In genomic region chr5:144491308-144491707, GRCm38 (mm10) we compare ENCODE assay signal across 14 mouse cellular contexts. TPM values are rescaled to one million over a fixed set of nuclear protein-coding genes. Genes with fewer than 3 reads are reported as not detected.
DNase-seq lines count a peak whose midpoint lies in the region; ATAC-seq and TF ChIP-seq lines count a peak whose summit lies in the region.
"Had no signal": no experiment of that assay in that cellular context is flagged by ENCODE, and none has a peak within 500 bp of the region (broad histone marks: within the 10 kb centered on the region; RNA-seq: fewer than 3 reads in every experiment).

No protein-coding gene starts in this region.

- H3K36me3 ChIP-seq in heart, postnatal 0 days (replicated peaks; ENCODE audit: control insufficient read depth, insufficient read depth, low read length): no peaks in the 10 kb centered on the region
- H3K36me3 ChIP-seq: embryonic facial prominence, embryonic 15.5 days; neural tube, embryonic 13.5 days had no signal

- H3K9me3 ChIP-seq in heart, postnatal 0 days (replicated peaks; ENCODE audit: control insufficient read depth, low read length): no peaks in the 10 kb centered on the region
- H3K9me3 ChIP-seq: embryonic facial prominence, embryonic 15.5 days; neural tube, embryonic 13.5 days had no signal

- 10% methylated on average over 6 of the region's 6 CpGs for whole genome bisulfite sequencing in heart, postnatal 0 days

- intact Hi-C loops in gastrocnemius, adult 2 months (cut with DNase I): no loop called here

- H3K27me3 ChIP-seq in heart, postnatal 0 days (ENCODE audit: control insufficient read depth, insufficient read depth, low read length): no peaks in the 10 kb centered on the region
- H3K27me3 ChIP-seq: embryonic facial prominence, embryonic 15.5 days; neural tube, embryonic 13.5 days had no signal

- H3K4me2 ChIP-seq in heart, postnatal 0 days (ENCODE audit: low read depth, low read length): no peak overlapping the region
- H3K4me2 ChIP-seq: embryonic facial prominence, embryonic 15.5 days; neural tube, embryonic 13.5 days had no signal

- H3K4me3 ChIP-seq in heart, postnatal 0 days (ENCODE audit: low read depth, low read length): no peak overlapping the region
- no peak overlapping the region for H3K4me3 ChIP-seq in gastrocnemius, adult 2 months
- H3K4me3 ChIP-seq: embryonic facial prominence, embryonic 15.5 days; heart, adult 2 months; neural tube, embryonic 13.5 days had no signal

- H3K4me1 ChIP-seq in heart, postnatal 0 days (ENCODE audit: control insufficient read depth, insufficient read depth): no peaks in the 10 kb centered on the region
- H3K4me1 ChIP-seq: embryonic facial prominence, embryonic 15.5 days; neural tube, embryonic 13.5 days had no signal

- peak; percentile 7 for DNase-seq in heart, postnatal 0 days (ENCODE audit: low spot score)
- DNase-seq in heart, adult 11 months: no peak
- peak; percentile 8 for DNase-seq in lung, postnatal 10 days
- no peak for DNase-seq in lung, postnatal 25 days (ENCODE audit: low spot score)
- DNase-seq in adrenal gland, postnatal 14 days: peak; percentile 33
- no peak for DNase-seq in neural tube, embryonic 10.5 days (ENCODE audit: extremely low spot score, low spot score)
- DNase-seq in gastrocnemius, adult 2 months: no peak
- DNase-seq: cerebellum, adult 11-12 months; heart, adult 2 months; left cerebral cortex, postnatal 4 days had no signal

- TF ChIP-seq EP300 in heart, postnatal 0 days (IDR thresholded peaks at IDR 0.05; ENCODE audit: low read depth): no peak

- no peak overlapping the region for H3K9ac ChIP-seq in heart, postnatal 0 days (replicated peaks; ENCODE audit: low read depth, low read length)
- H3K9ac ChIP-seq: embryonic facial prominence, embryonic 15.5 days; neural tube, embryonic 13.5 days had no signal

- no peak for TF ChIP-seq CTCF in heart, postnatal 0 days (IDR thresholded peaks at IDR 0.05; ENCODE audit: low read depth)
- no peak for TF ChIP-seq CTCF in gastrocnemius, adult 2 months (IDR thresholded peaks at IDR 0.05)

- no peak overlapping the region for H3K27ac ChIP-seq in heart, postnatal 0 days (ENCODE audit: low read depth)
- no peak overlapping the region for H3K27ac ChIP-seq in gastrocnemius, adult 2 months
- H3K27ac ChIP-seq: embryonic facial prominence, embryonic 15.5 days; heart, adult 2 months; neural tube, embryonic 13.5 days had no signal

- no peak for ATAC-seq in heart, postnatal 0 days (ENCODE audit: insufficient read depth, low read depth)
- 0 out of 2 replicates have a peak, but pooled peaks have one; percentile 44 for ATAC-seq in megakaryocyte progenitor cell, adult 5-6 weeks (replicated peaks; ENCODE audit: poor library complexity)
- ATAC-seq: intestine, embryonic 16.5 days had no signal

RNA-seq across cellular contexts. Expression of gene Nptx2, which starts 54.4 kb away (rescaled TPM):
- 0.04 TPM in 1 of 2 replicates, not detected in the other for total RNA-seq in heart, postnatal 0 days (2014; rRNA removed; ENCODE audit: low replicate concordance)
- 0.04 TPM in 1 of 2 replicates, not detected in the other for polyA plus RNA-seq in heart, postnatal 0 days (2015; fragmentation: Nextera tagmentation; extraction: Ambion mirVana)
- 0.96 and 1.7 TPM in 2 replicates for total RNA-seq in adrenal gland, postnatal 14 days (2021)
- not detected in 2 replicates for total RNA-seq in megakaryocyte progenitor cell, adult 5-6 weeks (2015)
- total RNA-seq in megakaryocyte progenitor cell, adult 5-6 weeks (2017): not detected in 2 replicates
- not detected for total RNA-seq in gastrocnemius, adult 2 months (2021)

Comparison
In these comparisons a context has a peak if more than half of its experiments do, and no peak if none do; other contexts are left out.
1. DNase-seq: peak in heart, postnatal 0 days (single experiment), lung, postnatal 10 days (single experiment) and adrenal gland, postnatal 14 days (single experiment); none in heart, adult 11 months (single experiment), lung, postnatal 25 days (single experiment), neural tube, embryonic 10.5 days (single experiment) and gastrocnemius, adult 2 months (single experiment).